Mouse (Mus musculus) gastrocnemius, postnatal 4 days (tissue): Measurements from ENCODE around the gene Mindy1. TPM values are rescaled to one million over a fixed set of nuclear protein-coding genes. Genes with fewer than 3 reads are reported as not detected.

Experiments
- DNase-seq, 2 experiments: peaks; one replicate each; pipeline ENCODE4 v3.0.0; 2021 to 2022; ENCODE audit warnings: low spot score in 2 of 2, mixed read lengths in 2 of 2
- long read RNA-seq, 2 experiments: library from polyadenylated mRNA; stranded (forward); transcript quantifications; one replicate each; pipeline ENCODE4 v2.0.0; 2021
- total RNA-seq, 2 experiments: library from RNA; stranded (reverse); gene quantifications; 2 replicates each; pipeline ENCODE4 v1.2.3; 2021

Gene Mindy1
- total RNA-seq = 10 to 100 TPM; 22.8 to 26.8 TPM
- long read RNA-seq, experiment 1, transcript Mindy1-202 (10 exons, 2,827 nt) = major isoform, 26 of 36 reads
- long read RNA-seq, experiment 1, partial matches to known transcripts = 0 of 36 reads
- long read RNA-seq, experiment 1, other reads (novel, unspliced or antisense) = 7 of 36 reads
- long read RNA-seq, experiment 2, transcript Mindy1-202 (10 exons, 2,827 nt) = major isoform, 16 of 30 reads
- long read RNA-seq, experiment 2, partial matches to known transcripts = 3 of 30 reads
- long read RNA-seq, experiment 2, other reads (novel, unspliced or antisense) = 7 of 30 reads

- DNase-seq = peak; percentile 96 to 99
Observed at GRCm38 (mm10) chr3:95281216-95282126, at the start of gene Mindy1, which contains the start of gene Prune1. Gene Mindy1, plus strand, starts transcription at chr3:95281345. Gene Prune1, minus strand, starts transcription at chr3:95282076.

GRCm38 (mm10) chr3:95232771-95233170, 48.4 kb upstream of the Mindy1 start:
- DNase-seq = no peak

GRCm38 (mm10) chr3:95233303-95233980, 47.7 kb upstream of the Mindy1 start:
- no peak for DNase-seq

- DNase-seq = no peak
Observed at GRCm38 (mm10) chr3:95235386-95236301, 45.5 kb upstream of the Mindy1 start.

- no peak for DNase-seq
Observed at GRCm38 (mm10) chr3:95237541-95238099, 43.5 kb upstream of the Mindy1 start.

- no peak for DNase-seq
Observed at GRCm38 (mm10) chr3:95239022-95239421, 42.1 kb upstream of the Mindy1 start.

GRCm38 (mm10) chr3:95239971-95240370, 41.2 kb upstream of the Mindy1 start:
- DNase-seq = no peak

- no peak for DNase-seq
Observed at GRCm38 (mm10) chr3:95240900-95241299, 40.2 kb upstream of the Mindy1 start.

GRCm38 (mm10) chr3:95241498-95241897, 39.6 kb upstream of the Mindy1 start, which contains the start of gene Gm128:
Gene Gm128, minus strand, starts transcription at chr3:95241598.
- DNase-seq = no peak

- DNase-seq = no peak
Observed at GRCm38 (mm10) chr3:95243086-95243485, 38.1 kb upstream of the Mindy1 start.

- DNase-seq = peak in 1 of 2 experiments; percentile 33
Observed at GRCm38 (mm10) chr3:95246465-95247231, 34.5 kb upstream of the Mindy1 start.

GRCm38 (mm10) chr3:95247660-95248336, 33.3 kb upstream of the Mindy1 start:
- no peak for DNase-seq

GRCm38 (mm10) chr3:95250361-95250760, 30.8 kb upstream of the Mindy1 start:
- DNase-seq = no peak

- DNase-seq = no peak
Observed at GRCm38 (mm10) chr3:95250783-95251424, 30.2 kb upstream of the Mindy1 start, which contains the start of gene Bnipl. Gene Bnipl, minus strand, starts transcription at chr3:95251193.

- DNase-seq = no peak
Observed at GRCm38 (mm10) chr3:95256931-95257330, 24.2 kb upstream of the Mindy1 start.

GRCm38 (mm10) chr3:95261975-95262374, 19.2 kb upstream of the Mindy1 start:
- DNase-seq = no peak

GRCm38 (mm10) chr3:95263089-95263739, 17.9 kb upstream of the Mindy1 start:
- DNase-seq = peak; percentile 30 to 65

- DNase-seq = no peak
Observed at GRCm38 (mm10) chr3:95264724-95265123, 16.4 kb upstream of the Mindy1 start.
